Mouse (Mus musculus): ENCODE results near the gene Ism2.

GRCm38 (mm10) chr12:87305767-87306583 lies 6.5 kb upstream of the Ism2 start:
- TF ChIP-seq CTCF (IDR thresholded peaks at IDR 0.05; ENCODE audit: borderline replicate concordance, insufficient read depth, low read length) = no peak
- no peak for TF ChIP-seq POLR2A (IDR thresholded peaks at IDR 0.05; ENCODE audit: low read depth, low read length)
